Mouse (Mus musculus): ENCODE results near the gene Phlpp1. TPM values are rescaled to one million over a fixed set of nuclear protein-coding genes. Genes with fewer than 3 reads are reported as not detected.

The Phlpp1 gene
- total and polyA plus RNA-seq, 3 experiments, result 5.0 to 9.4 TPM; not detected in 1

DNA sequence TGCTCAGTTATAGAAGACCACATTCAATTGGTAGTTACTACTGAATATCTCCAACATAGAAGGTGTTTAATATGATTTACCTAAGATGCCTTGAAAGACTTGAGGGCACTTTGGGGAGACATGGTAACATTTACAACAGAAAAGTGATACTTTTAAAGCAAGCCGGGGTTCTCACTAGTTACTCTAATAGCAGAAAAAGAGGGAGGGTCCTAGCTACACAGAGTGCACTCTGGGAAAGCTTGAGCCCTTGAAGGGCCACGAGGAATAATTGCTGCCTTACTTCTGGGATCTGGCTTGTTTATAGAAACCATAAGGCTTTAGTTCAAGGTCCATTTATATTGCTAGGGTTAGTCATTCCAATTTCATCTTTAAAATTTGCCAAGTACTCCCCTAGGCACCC lies 14.5 kb downstream of the Phlpp1 start:
- no peak overlapping the region for H3K4me3 ChIP-seq (ENCODE audit: control insufficient read depth in 1 of 2, insufficient read depth in 1 of 2, low read depth in 2 of 2, low read length in 2 of 2)
- peaks cover 0 to 7% of the 10 kb centered on the region in 2 experiments; a peak in 3 of 4 replicates for H3K4me1 ChIP-seq (ENCODE audit: control insufficient read depth in 1 of 2, insufficient read depth in 2 of 2, low read length in 2 of 2)
- no peak for DNase-seq (ENCODE audit: low read depth, low spot score)
- H3K79me2 ChIP-seq (ENCODE audit: control insufficient read depth, insufficient read depth, low read length, poor library complexity), result peaks cover 6% of the 10 kb centered on the region; the same call in 1 of the 2 replicates
- TF ChIP-seq CHD1 (IDR thresholded peaks at IDR 0.05; ENCODE audit: low read depth, low read length) (no peak), SIN3A (IDR thresholded peaks at IDR 0.05; ENCODE audit: low read length) (no peak), E2F4 (IDR thresholded peaks at IDR 0.05; ENCODE audit: borderline replicate concordance, low read depth, low read length) (no peak)
- H3K9me3 ChIP-seq (replicated peaks; ENCODE audit: insufficient read depth, low read length), result no peaks in the 10 kb centered on the region
- H3K27me3 ChIP-seq (ENCODE audit: control insufficient read depth in 1 of 2, insufficient read depth in 2 of 2, low read length in 2 of 2), result no peaks in the 10 kb centered on the region
- no peak overlapping the region for H3K27ac ChIP-seq (ENCODE audit: control insufficient read depth, low read depth, low read length)
- H3K36me3 ChIP-seq (ENCODE audit: control insufficient read depth in 1 of 2, insufficient read depth in 2 of 2, low read length in 2 of 2), result no peaks in the 10 kb centered on the region; a peak in 2 of 4 replicates
- no peak overlapping the region for H3K9ac ChIP-seq (ENCODE audit: control insufficient read depth, low read depth, low read length, poor library complexity, severe bottlenecking)

DNA sequence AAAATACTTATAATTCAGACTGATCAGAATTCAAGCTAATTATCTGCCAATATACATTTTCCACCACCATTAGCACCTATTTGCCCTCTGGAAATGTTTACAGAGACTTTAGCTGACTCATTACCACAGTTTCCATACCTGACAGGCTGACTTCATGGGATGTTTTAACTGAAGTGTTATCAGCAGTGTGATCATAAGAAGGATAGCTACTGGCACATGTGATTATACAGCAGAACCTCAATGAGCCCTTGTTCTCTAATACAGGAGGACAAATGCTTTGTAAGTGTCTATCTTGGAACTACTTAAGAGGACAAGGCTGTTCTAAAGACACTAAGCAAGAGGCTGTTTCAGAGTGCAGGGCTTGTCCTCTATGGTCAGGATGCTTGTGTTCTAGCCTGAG lies 15.9 kb downstream of the Phlpp1 start:
- Histone ChIP-seq H3K9me3 (replicated peaks; ENCODE audit: insufficient read depth, low read length) (no peaks in the 10 kb centered on the region), H3K36me3 (ENCODE audit: control insufficient read depth in 1 of 2, insufficient read depth in 2 of 2, low read length in 2 of 2) (no peaks in the 10 kb centered on the region; a peak in 2 of 4 replicates), H3K79me2 (ENCODE audit: control insufficient read depth, insufficient read depth, low read length, poor library complexity) (peaks cover 3% of the 10 kb centered on the region; the same call in 1 of the 2 replicates), H3K9ac (ENCODE audit: control insufficient read depth, low read depth, low read length, poor library complexity, severe bottlenecking) (no peak overlapping the region), H3K27me3 (ENCODE audit: control insufficient read depth in 1 of 2, insufficient read depth in 2 of 2, low read length in 2 of 2) (no peaks in the 10 kb centered on the region), H3K4me1 (ENCODE audit: control insufficient read depth in 1 of 2, insufficient read depth in 2 of 2, low read length in 2 of 2) (peaks cover 0 to 7% of the 10 kb centered on the region in 2 experiments; a peak in 3 of 4 replicates), H3K27ac (ENCODE audit: control insufficient read depth, low read depth, low read length) (no peak overlapping the region), H3K4me3 (ENCODE audit: control insufficient read depth in 1 of 2, insufficient read depth in 1 of 2, low read depth in 2 of 2, low read length in 2 of 2) (no peak overlapping the region)
- DNase-seq (ENCODE audit: low read depth, low spot score), result peak; percentile 26
- no peak for TF ChIP-seq CHD2 (IDR thresholded peaks at IDR 0.05; ENCODE audit: low read length)
- TF ChIP-seq USF2 (IDR thresholded peaks at IDR 0.05; ENCODE audit: borderline replicate concordance in 1 of 2, insufficient read depth in 1 of 2, low read depth in 1 of 2, low read length in 2 of 2), result 0 out of 4 replicates have a peak, but pooled peaks of 1 of the 2 experiments have one; percentile 14
- peak; percentile 35; the same call in 1 of the 2 replicates for TF ChIP-seq USF1 (IDR thresholded peaks at IDR 0.05; ENCODE audit: low read depth, low read length)
- no peak for TF ChIP-seq KAT2A (conservative IDR thresholded peaks at IDR 0.05; ENCODE audit: low read depth, low read length)
- peak; percentile 34; the same call in 1 of the 2 replicates for TF ChIP-seq MXI1 (IDR thresholded peaks at IDR 0.05; ENCODE audit: low read depth, low read length)
- TF ChIP-seq GATA1 (IDR thresholded peaks at IDR 0.05; ENCODE audit: low read depth, low read length), result peak; percentile 31; the same call in 1 of the 2 replicates
- peak; percentile 57 for TF ChIP-seq ETS1 (IDR thresholded peaks at IDR 0.05; ENCODE audit: low read depth, low read length)
- no peak for TF ChIP-seq MYB (IDR thresholded peaks at IDR 0.05; ENCODE audit: low read depth, low read length)
- TF ChIP-seq ZNF384 (IDR thresholded peaks at IDR 0.05; ENCODE audit: low read depth, low read length), result no peak

DNA sequence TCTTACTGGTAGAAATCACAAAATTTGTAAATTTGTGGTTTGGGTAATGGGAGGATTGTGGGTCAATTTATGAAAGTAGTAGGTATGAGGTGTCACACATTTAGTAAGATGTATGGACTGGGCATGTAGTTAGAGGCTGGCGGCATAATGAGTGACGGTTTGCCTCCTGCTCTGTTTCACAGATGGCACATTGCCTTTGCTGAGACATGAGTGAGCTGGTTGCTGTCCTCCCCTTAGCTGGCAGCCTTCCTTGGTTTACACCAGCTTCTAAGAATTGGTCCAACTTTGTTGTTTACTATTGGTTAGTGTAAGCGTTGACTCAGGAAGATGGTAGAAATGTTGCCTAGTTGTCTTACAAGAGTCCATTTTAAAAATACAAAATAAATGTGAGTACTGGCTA lies 17.2 kb downstream of the Phlpp1 start:
- H3K4me3 ChIP-seq (ENCODE audit: control insufficient read depth in 1 of 2, insufficient read depth in 1 of 2, low read depth in 2 of 2, low read length in 2 of 2), result no peak overlapping the region
- H3K9me3 ChIP-seq (replicated peaks; ENCODE audit: insufficient read depth, low read length), result no peaks in the 10 kb centered on the region
- no peak for TF ChIP-seq POLR2AphosphoS5 (IDR thresholded peaks at IDR 0.05; ENCODE audit: borderline replicate concordance, low read depth, low read length)
- no peak for TF ChIP-seq RAD21 (IDR thresholded peaks at IDR 0.05; ENCODE audit: low read depth, low read length)
- no peak for TF ChIP-seq USF1 (IDR thresholded peaks at IDR 0.05; ENCODE audit: low read depth, low read length)
- no peak for TF ChIP-seq MYC (IDR thresholded peaks at IDR 0.05; ENCODE audit: low read depth, low read length)
- TF ChIP-seq EP300 (IDR thresholded peaks at IDR 0.05; ENCODE audit: low read depth in 1 of 2, low read length in 2 of 2), result no peak
- TF ChIP-seq ZMIZ1 (IDR thresholded peaks at IDR 0.05; ENCODE audit: low read depth, low read length), result no peak
- no peak for TF ChIP-seq JUND (IDR thresholded peaks at IDR 0.05; ENCODE audit: low read depth, low read length)
- TF ChIP-seq MAX (IDR thresholded peaks at IDR 0.05; ENCODE audit: low read length), result no peak
- peaks cover 3% of the 10 kb centered on the region for H3K79me2 ChIP-seq (ENCODE audit: control insufficient read depth, insufficient read depth, low read length, poor library complexity)
- H3K27ac ChIP-seq (ENCODE audit: control insufficient read depth, low read depth, low read length), result no peak overlapping the region
- no peaks in the 10 kb centered on the region for H3K27me3 ChIP-seq (ENCODE audit: control insufficient read depth in 1 of 2, insufficient read depth in 2 of 2, low read length in 2 of 2)
- no peak overlapping the region for H3K9ac ChIP-seq (ENCODE audit: control insufficient read depth, low read depth, low read length, poor library complexity, severe bottlenecking)
- H3K36me3 ChIP-seq (ENCODE audit: control insufficient read depth in 1 of 2, insufficient read depth in 2 of 2, low read length in 2 of 2), result peaks cover 0 to 4% of the 10 kb centered on the region in 2 experiments; a peak in 3 of 4 replicates
- H3K4me1 ChIP-seq (ENCODE audit: control insufficient read depth in 1 of 2, insufficient read depth in 2 of 2, low read length in 2 of 2), result peaks cover 3 to 10% of the 10 kb centered on the region in 2 experiments; a peak in 3 of 4 replicates
- no peak for DNase-seq (ENCODE audit: low read depth, low spot score)

Measured in MEL (cell line).